Mouse (Mus musculus): ENCODE results near the gene Tcap. TPM values are rescaled to one million over a fixed set of nuclear protein-coding genes. Genes with fewer than 3 reads are reported as not detected.

The Tcap gene
- polyA plus RNA-seq, 1 experiment from 2014 or later, result 0.31 TPM

- Histone ChIP-seq H3K9me3 (replicated peaks) (no peaks in the 10 kb centered on the region), H3K9ac (no peak overlapping the region), H3K27ac (no peak overlapping the region), H3K36me3 (no peaks in the 10 kb centered on the region), H3K27me3 (peaks cover 92% of the 10 kb centered on the region), H3K4me1 (peaks cover 30% of the 10 kb centered on the region), H3K4me2 (replicated peaks) (peak overlapping the region; percentile 42), H3K4me3 (no peak overlapping the region)
- 2% methylated on average over 14 of the region's 14 CpGs for WGBS
- no peak for ATAC-seq (ENCODE audit: low FRiP score)
Observed at GRCm38 (mm10) chr11:98345253-98345652, 38.4 kb upstream of the Tcap start.

- H3K4me1 ChIP-seq, result peaks cover 27% of the 10 kb centered on the region
- no peak overlapping the region for H3K4me2 ChIP-seq (replicated peaks)
- no peak overlapping the region for H3K27ac ChIP-seq
- no peak overlapping the region for H3K9ac ChIP-seq
- WGBS, result 12% methylated on average over 9 of the region's 9 CpGs
- H3K27me3 ChIP-seq, result peaks cover 94% of the 10 kb centered on the region
- H3K4me3 ChIP-seq, result no peak overlapping the region
- no peaks in the 10 kb centered on the region for H3K9me3 ChIP-seq (replicated peaks)
- no peak for ATAC-seq (ENCODE audit: low FRiP score)
- no peaks in the 10 kb centered on the region for H3K36me3 ChIP-seq
Observed at GRCm38 (mm10) chr11:98346168-98346567, 37.4 kb upstream of the Tcap start.

- no peak overlapping the region for H3K9ac ChIP-seq
- peaks cover 21% of the 10 kb centered on the region for H3K4me1 ChIP-seq
- ATAC-seq (ENCODE audit: low FRiP score), result no peak
- H3K36me3 ChIP-seq, result no peaks in the 10 kb centered on the region
- peak overlapping the region; percentile 46; the same call in 1 of the 2 replicates for H3K4me3 ChIP-seq
- H3K27ac ChIP-seq, result no peak overlapping the region
- H3K4me2 ChIP-seq (replicated peaks), result peak overlapping the region; percentile 84
- no peaks in the 10 kb centered on the region for H3K9me3 ChIP-seq (replicated peaks)
- peaks cover 94% of the 10 kb centered on the region for H3K27me3 ChIP-seq
- WGBS, result 5% methylated on average over 12 of the region's 12 CpGs
Observed at GRCm38 (mm10) chr11:98347385-98348082, 36.1 kb upstream of the Tcap start.

GRCm38 (mm10) chr11:98348083-98348961 is 35.3 kb upstream of the Tcap start, which contains the start of gene Ppp1r1b:
Gene Ppp1r1b, plus strand, starts transcription at chr11:98348404.
- Histone ChIP-seq H3K4me3 (peak within 1 kb of the TSS; percentile 46), H3K27ac (no peak within 1 kb of the TSS), H3K4me2 (replicated peaks) (peak within 1 kb of the TSS; percentile 84), H3K9ac (peak within 1 kb of the TSS; percentile 60), H3K27me3 (peaks cover 97% of the 10 kb centered on the region), H3K9me3 (replicated peaks) (no peaks in the 10 kb centered on the region), H3K36me3 (no peaks in the 10 kb centered on the region), H3K4me1 (peaks cover 18% of the 10 kb centered on the region)
- under 1% methylated on average over 50 of the region's 55 CpGs for WGBS
- ATAC-seq (ENCODE audit: low FRiP score), result peak; percentile 66

- Histone ChIP-seq H3K4me3 (peak overlapping the region; percentile 46; the same call in 1 of the 2 replicates), H3K4me1 (peaks cover 18% of the 10 kb centered on the region), H3K27me3 (peaks cover 97% of the 10 kb centered on the region), H3K36me3 (no peaks in the 10 kb centered on the region), H3K9ac (no peak overlapping the region), H3K27ac (no peak overlapping the region), H3K4me2 (replicated peaks) (peak overlapping the region; percentile 84), H3K9me3 (replicated peaks) (no peaks in the 10 kb centered on the region)
- no peak for ATAC-seq (ENCODE audit: low FRiP score)
- 3% methylated on average over 9 of the region's 9 CpGs for WGBS
Observed at GRCm38 (mm10) chr11:98349308-98349707, 34.3 kb upstream of the Tcap start.

- H3K4me1 ChIP-seq, result peaks cover 18% of the 10 kb centered on the region
- WGBS, result 77% methylated on average over 18 of the region's 18 CpGs
- ATAC-seq (ENCODE audit: low FRiP score), result no peak
Observed at GRCm38 (mm10) chr11:98352272-98352990, 31.2 kb upstream of the Tcap start.

GRCm38 (mm10) chr11:98353651-98354211 is 29.9 kb upstream of the Tcap start:
- H3K36me3 ChIP-seq, result no peaks in the 10 kb centered on the region
- WGBS, result 42% methylated on average over 8 of the region's 8 CpGs
- H3K27ac ChIP-seq, result no peak overlapping the region
- H3K9me3 ChIP-seq (replicated peaks), result no peaks in the 10 kb centered on the region
- H3K9ac ChIP-seq, result no peak overlapping the region
- H3K4me1 ChIP-seq, result peaks cover 11% of the 10 kb centered on the region
- H3K4me3 ChIP-seq, result no peak overlapping the region
- H3K4me2 ChIP-seq (replicated peaks), result no peak overlapping the region
- peaks cover 66% of the 10 kb centered on the region for H3K27me3 ChIP-seq
- ATAC-seq (ENCODE audit: low FRiP score), result no peak

More at GRCm38 (mm10) chr11:98352272-98352990, 31.2 kb upstream of the Tcap start:
- Histone ChIP-seq H3K27me3 (peaks cover 79% of the 10 kb centered on the region), H3K4me3 (no peak overlapping the region), H3K9ac (no peak overlapping the region), H3K4me2 (replicated peaks) (no peak overlapping the region), H3K27ac (no peak overlapping the region), H3K36me3 (no peaks in the 10 kb centered on the region), H3K9me3 (replicated peaks) (no peaks in the 10 kb centered on the region)

GRCm38 (mm10) chr11:98354445-98354844 is 29.2 kb upstream of the Tcap start:
- no peak for ATAC-seq (ENCODE audit: low FRiP score)
- Histone ChIP-seq H3K27me3 (peaks cover 59% of the 10 kb centered on the region), H3K4me3 (no peak overlapping the region)

GRCm38 (mm10) chr11:98355732-98356299 is 27.8 kb upstream of the Tcap start:
- Histone ChIP-seq H3K27me3 (peaks cover 45% of the 10 kb centered on the region), H3K9ac (no peak overlapping the region), H3K27ac (no peak overlapping the region), H3K4me1 (peaks cover 29% of the 10 kb centered on the region), H3K4me2 (replicated peaks) (no peak overlapping the region), H3K4me3 (no peak overlapping the region), H3K36me3 (no peaks in the 10 kb centered on the region), H3K9me3 (replicated peaks) (no peaks in the 10 kb centered on the region)
- WGBS, result 12% methylated on average over 6 of the region's 6 CpGs
- ATAC-seq (ENCODE audit: low FRiP score), result no peak

More at GRCm38 (mm10) chr11:98354445-98354844, 29.2 kb upstream of the Tcap start:
- Histone ChIP-seq H3K36me3 (no peaks in the 10 kb centered on the region), H3K9ac (no peak overlapping the region), H3K4me1 (peaks cover 15% of the 10 kb centered on the region), H3K9me3 (replicated peaks) (no peaks in the 10 kb centered on the region), H3K4me2 (replicated peaks) (no peak overlapping the region), H3K27ac (no peak overlapping the region)
- 71% methylated on average over 14 of the region's 14 CpGs for WGBS

- no peak overlapping the region for H3K4me3 ChIP-seq
- 78% methylated on average over 7 of the region's 7 CpGs for WGBS
- peaks cover 35% of the 10 kb centered on the region for H3K27me3 ChIP-seq
- no peak overlapping the region for H3K4me2 ChIP-seq (replicated peaks)
- no peaks in the 10 kb centered on the region for H3K36me3 ChIP-seq
- H3K27ac ChIP-seq, result no peak overlapping the region
- no peaks in the 10 kb centered on the region for H3K9me3 ChIP-seq (replicated peaks)
- no peak for ATAC-seq (ENCODE audit: low FRiP score)
- no peak overlapping the region for H3K9ac ChIP-seq
- H3K4me1 ChIP-seq, result peaks cover 39% of the 10 kb centered on the region
Observed at GRCm38 (mm10) chr11:98356625-98357394, 26.8 kb upstream of the Tcap start.
